Mouse (Mus musculus): ENCODE measurements at regions not wholly inside any gene's neighbourhood (a gene's known extent, or its start where the extent isn't known, plus 50 kb on each side); places are given as distances from the start of the nearest gene placed in this dataset.
"Not testable (repeated sequence)": the region's sequence is repeated elsewhere in the genome, so short reads cannot be mapped to it uniquely, and the experiment has no call there.

DNA sequence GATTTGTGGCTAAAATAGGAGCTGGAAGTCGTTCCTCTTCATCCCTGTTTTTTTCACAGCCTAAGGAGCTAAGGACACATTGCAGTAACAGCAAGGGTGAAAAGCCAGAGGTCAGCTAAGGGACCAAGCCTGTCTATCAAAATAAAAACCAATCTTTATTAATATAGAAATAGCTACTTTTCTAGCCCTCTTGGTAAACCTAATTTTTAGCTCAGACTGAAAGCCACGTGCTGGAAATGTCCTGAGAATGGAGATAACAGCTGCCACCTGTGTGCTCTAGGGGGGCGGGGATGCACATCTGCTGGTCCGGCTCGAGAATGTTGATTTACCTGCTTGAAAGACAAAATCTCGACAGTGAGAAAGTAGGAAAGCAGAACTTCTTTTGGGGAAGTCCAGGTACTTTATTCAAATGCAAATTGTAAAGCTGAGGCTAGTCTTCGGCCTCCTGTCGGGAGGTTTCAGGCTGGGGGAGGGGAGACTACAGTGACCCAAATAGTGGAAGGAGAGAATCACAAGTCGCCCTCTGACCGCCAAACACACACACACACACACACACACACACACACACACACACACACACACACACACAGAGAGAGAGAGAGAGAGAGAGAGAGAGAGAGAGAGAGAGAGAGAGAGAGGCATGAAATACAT is 70.0 kb downstream of the Chst1 start:
- H3K4me2 ChIP-seq (ENCODE audit: insufficient read depth, low read depth, poor library complexity, severe bottlenecking), result peak overlapping the region; percentile 37; the same call in 1 of the 2 replicates
- H3K4me1 ChIP-seq (ENCODE audit: control insufficient read depth in 1 of 2, insufficient read depth in 2 of 2), result peaks cover 14 to 46% of the 10 kb centered on the region in 2 experiments
- dilution Hi-C loops (cut with MboI; ENCODE audit: extremely low pct_ligation_motif_present, extremely low pct_unique_long_range_greater_than_20kb, low sequenced_read_pairs); H3K9ac ChIP-seq (ENCODE audit: insufficient read depth, low read depth); in situ Hi-C loops (cut with MboI; ENCODE audit: low pct_ligation_motif_present, low pct_unique_long_range_greater_than_20kb, low sequenced_read_pairs); H3K9me3 ChIP-seq (replicated peaks; ENCODE audit: low read length); H3K4me3 ChIP-seq (replicated peaks in 1 of 3; ENCODE audit: low read depth in 2 of 3, low read length in 2 of 3, poor library complexity in 1 of 3); H3K36me3 ChIP-seq (replicated peaks in 1 of 2; ENCODE audit: control insufficient read depth in 1 of 2, insufficient read depth in 1 of 2, low read length in 1 of 2); H3K79me2 ChIP-seq (replicated peaks; ENCODE audit: control insufficient read depth, extremely low read depth, insufficient read depth, poor library complexity, severe bottlenecking); H3K27ac ChIP-seq (ENCODE audit: insufficient read depth, low read depth): not testable (repeated sequence)
- peaks cover 45% of the 10 kb centered on the region for H3K27me3 ChIP-seq (replicated peaks)
- DNase-seq (ENCODE audit: extremely low read depth), result peak; percentile 38
- peak; percentile 41 for TF ChIP-seq ETS1 (conservative IDR thresholded peaks at IDR 0.05; ENCODE audit: low read depth, low read length)
- TF ChIP-seq CHD2 (IDR thresholded peaks at IDR 0.05; ENCODE audit: low read length), result peak; percentile 74
- peak; percentile 15; the same call in 1 of the 2 replicates for TF ChIP-seq MAX (IDR thresholded peaks at IDR 0.05; ENCODE audit: low read length)
- TF ChIP-seq IRF4 (IDR thresholded peaks at IDR 0.05; ENCODE audit: low read depth, low read length), result peak; percentile 69
- peak; percentile 77 for TF ChIP-seq BHLHE40 (IDR thresholded peaks at IDR 0.05; ENCODE audit: low read depth, low read length)
- TF ChIP-seq MXI1 (IDR thresholded peaks at IDR 0.05; ENCODE audit: low read depth, low read length), result peak; percentile 35; the same call in 1 of the 2 replicates
- TF ChIP-seq MEF2A (IDR thresholded peaks at IDR 0.05; ENCODE audit: borderline replicate concordance, low read depth, low read length), result peak; percentile 49; the same call in 1 of the 2 replicates
- peak; percentile 56 for TF ChIP-seq EP300 (IDR thresholded peaks at IDR 0.05; ENCODE audit: low read length)
- TF ChIP-seq TCF12 (IDR thresholded peaks at IDR 0.05; ENCODE audit: low read depth, low read length), result peak; percentile 83
- peak; percentile 54; the same call in 1 of the 2 replicates for TF ChIP-seq MYC (IDR thresholded peaks at IDR 0.05; ENCODE audit: low read depth, low read length)

DNA sequence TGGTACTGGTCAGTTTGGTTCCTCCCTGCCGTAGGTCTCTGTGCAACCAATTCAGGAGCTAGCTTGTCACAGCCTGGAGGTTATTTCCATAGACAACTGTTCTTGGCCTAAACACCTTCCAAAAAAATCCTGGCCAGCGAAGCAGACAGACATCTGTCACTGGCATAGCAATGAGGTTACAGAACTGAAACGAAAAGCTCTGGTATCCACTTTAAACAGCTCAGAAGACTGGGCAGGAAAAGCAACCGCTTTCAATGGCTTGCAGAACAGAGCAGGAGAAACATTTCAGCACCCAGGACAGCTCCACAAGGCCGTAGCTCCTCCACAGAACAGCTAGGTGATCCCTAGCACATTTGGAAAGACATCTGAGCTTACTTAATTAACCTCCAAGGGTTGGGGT is 72.1 kb downstream of the Chst1 start:
- in situ Hi-C loops (cut with MboI; ENCODE audit: low pct_ligation_motif_present, low pct_unique_long_range_greater_than_20kb, low sequenced_read_pairs) (no loop called here), dilution Hi-C loops (cut with MboI; ENCODE audit: extremely low pct_ligation_motif_present, extremely low pct_unique_long_range_greater_than_20kb, low sequenced_read_pairs) (no loop called here)
- Histone ChIP-seq H3K27me3 (replicated peaks) (peaks cover 53% of the 10 kb centered on the region), H3K9ac (ENCODE audit: insufficient read depth, low read depth) (no peak overlapping the region), H3K4me3 (replicated peaks in 1 of 3; ENCODE audit: low read depth in 2 of 3, low read length in 2 of 3, poor library complexity in 1 of 3) (no peak overlapping the region), H3K4me2 (ENCODE audit: insufficient read depth, low read depth, poor library complexity, severe bottlenecking) (no peak overlapping the region), H3K9me3 (replicated peaks; ENCODE audit: low read length) (no peaks in the 10 kb centered on the region), H3K27ac (ENCODE audit: insufficient read depth, low read depth) (no peak overlapping the region), H3K36me3 (replicated peaks in 1 of 2; ENCODE audit: control insufficient read depth in 1 of 2, insufficient read depth in 1 of 2, low read length in 1 of 2) (no peaks in the 10 kb centered on the region), H3K79me2 (replicated peaks; ENCODE audit: control insufficient read depth, extremely low read depth, insufficient read depth, poor library complexity, severe bottlenecking) (no peaks in the 10 kb centered on the region), H3K4me1 (ENCODE audit: control insufficient read depth in 1 of 2, insufficient read depth in 2 of 2) (peaks cover 17 to 36% of the 10 kb centered on the region in 2 experiments)
- peak; percentile 77 for DNase-seq (ENCODE audit: extremely low read depth)
- TF ChIP-seq SIN3A (IDR thresholded peaks at IDR 0.05; ENCODE audit: low read length), result 0 out of 2 replicates have a peak, but pooled peaks have one; percentile 37
- no peak for TF ChIP-seq SMC3 (IDR thresholded peaks at IDR 0.05; ENCODE audit: low read depth, low read length)
- no peak for TF ChIP-seq JUND (conservative IDR thresholded peaks at IDR 0.05; ENCODE audit: low read depth, low read length)

DNA sequence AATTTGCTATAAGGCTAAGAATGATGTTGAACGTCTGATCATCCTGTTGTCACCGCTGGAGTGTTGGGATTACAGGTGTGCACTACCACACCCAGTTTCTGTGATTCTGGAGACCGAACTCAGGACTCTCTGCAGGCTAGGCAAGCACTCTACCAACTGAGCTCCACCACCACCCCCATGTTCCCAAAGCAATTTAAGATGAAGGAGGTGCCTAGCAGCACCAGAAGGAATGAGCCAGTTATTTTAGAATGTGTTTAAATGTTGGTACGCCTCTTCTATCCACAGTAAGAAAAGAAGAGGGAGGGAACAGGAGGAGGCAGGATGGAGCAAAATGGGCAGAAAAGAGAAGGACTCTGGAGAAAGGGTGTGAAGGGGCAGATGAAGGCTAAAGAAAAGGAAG is 72.6 kb downstream of the Chst1 start:
- Histone ChIP-seq H3K4me1 (ENCODE audit: control insufficient read depth in 1 of 2, insufficient read depth in 2 of 2) (peaks cover 19 to 36% of the 10 kb centered on the region in 2 experiments), H3K27me3 (replicated peaks) (peaks cover 52% of the 10 kb centered on the region), H3K36me3 (replicated peaks in 1 of 2; ENCODE audit: control insufficient read depth in 1 of 2, insufficient read depth in 1 of 2, low read length in 1 of 2) (no peaks in the 10 kb centered on the region), H3K9ac (ENCODE audit: insufficient read depth, low read depth) (no peak overlapping the region), H3K4me3 (replicated peaks in 1 of 3; ENCODE audit: low read depth in 2 of 3, low read length in 2 of 3, poor library complexity in 1 of 3) (no peak overlapping the region), H3K9me3 (replicated peaks; ENCODE audit: low read length) (no peaks in the 10 kb centered on the region), H3K27ac (ENCODE audit: insufficient read depth, low read depth) (no peak overlapping the region), H3K79me2 (replicated peaks; ENCODE audit: control insufficient read depth, extremely low read depth, insufficient read depth, poor library complexity, severe bottlenecking) (no peaks in the 10 kb centered on the region), H3K4me2 (ENCODE audit: insufficient read depth, low read depth, poor library complexity, severe bottlenecking) (no peak overlapping the region)
- no peak for DNase-seq (ENCODE audit: extremely low read depth)
- dilution Hi-C loops (cut with MboI; ENCODE audit: extremely low pct_ligation_motif_present, extremely low pct_unique_long_range_greater_than_20kb, low sequenced_read_pairs), result no loop called here
- TF ChIP-seq ETS1 (conservative IDR thresholded peaks at IDR 0.05; ENCODE audit: low read depth, low read length), result no peak
- no peak for TF ChIP-seq RCOR1 (conservative IDR thresholded peaks at IDR 0.05; ENCODE audit: low read depth, low read length)
- TF ChIP-seq E2F4 (IDR thresholded peaks at IDR 0.05; ENCODE audit: insufficient replicate concordance, low read depth, low read length), result no peak
- TF ChIP-seq ZC3H11A (IDR thresholded peaks at IDR 0.05; ENCODE audit: low read depth, low read length), result no peak
- no peak for TF ChIP-seq TBP (conservative IDR thresholded peaks at IDR 0.05; ENCODE audit: low read depth, low read length)
- TF ChIP-seq KAT2A (IDR thresholded peaks at IDR 0.05; ENCODE audit: insufficient replicate concordance, low read length), result no peak
- TF ChIP-seq CHD2 (IDR thresholded peaks at IDR 0.05; ENCODE audit: low read length), result no peak
- no peak for TF ChIP-seq RAD21 (IDR thresholded peaks at IDR 0.05; ENCODE audit: low read depth, low read length)
- no peak for TF ChIP-seq SMC3 (IDR thresholded peaks at IDR 0.05; ENCODE audit: low read depth, low read length)
- no peak for TF ChIP-seq MEF2A (IDR thresholded peaks at IDR 0.05; ENCODE audit: borderline replicate concordance, low read depth, low read length)
- no peak for TF ChIP-seq MXI1 (IDR thresholded peaks at IDR 0.05; ENCODE audit: low read depth, low read length)
- TF ChIP-seq JUN (IDR thresholded peaks at IDR 0.05; ENCODE audit: insufficient read depth, low read depth, low read length), result no peak
- TF ChIP-seq MAFK (IDR thresholded peaks at IDR 0.05; ENCODE audit: insufficient replicate concordance, low read length), result no peak
- in situ Hi-C loops (cut with MboI; ENCODE audit: low pct_ligation_motif_present, low pct_unique_long_range_greater_than_20kb, low sequenced_read_pairs), result no loop called here
